Mouse (Mus musculus) liver, adult (tissue): ENCODE results near the gene Atp2a1.

Experiments
- GATA4 ChIP-seq: IDR thresholded peaks from 2 replicates; pipeline ENCODE4 v1.6.1; 2014; ENCODE audit warnings: mild to moderate bottlenecking, low read length; ENCODE audit not compliant: insufficient replicate concordance

Gene Atp2a1

GRCm38 (mm10) chr7:126463004-126463403 is at the start of gene Atp2a1:
TSS of gene Atp2a1 (minus strand) at chr7:126463108.
- no peak for TF ChIP-seq GATA4

GRCm38 (mm10) chr7:126511287-126511686 is 48.4 kb upstream of the Atp2a1 start:
- TF ChIP-seq GATA4 = no peak

- TF ChIP-seq GATA4 = no peak
Measured at GRCm38 (mm10) chr7:126507126-126507778, 44.3 kb upstream of the Atp2a1 start.

- no peak for TF ChIP-seq GATA4
Measured at GRCm38 (mm10) chr7:126504913-126505312, 42.0 kb upstream of the Atp2a1 start.

- TF ChIP-seq GATA4 = peak; percentile 58; the same call in 1 of the 2 replicates
Measured at GRCm38 (mm10) chr7:126503273-126503878, 40.5 kb upstream of the Atp2a1 start, which contains the start of gene Atxn2l. TSS of gene Atxn2l (minus strand) at chr7:126503437.

DNA sequence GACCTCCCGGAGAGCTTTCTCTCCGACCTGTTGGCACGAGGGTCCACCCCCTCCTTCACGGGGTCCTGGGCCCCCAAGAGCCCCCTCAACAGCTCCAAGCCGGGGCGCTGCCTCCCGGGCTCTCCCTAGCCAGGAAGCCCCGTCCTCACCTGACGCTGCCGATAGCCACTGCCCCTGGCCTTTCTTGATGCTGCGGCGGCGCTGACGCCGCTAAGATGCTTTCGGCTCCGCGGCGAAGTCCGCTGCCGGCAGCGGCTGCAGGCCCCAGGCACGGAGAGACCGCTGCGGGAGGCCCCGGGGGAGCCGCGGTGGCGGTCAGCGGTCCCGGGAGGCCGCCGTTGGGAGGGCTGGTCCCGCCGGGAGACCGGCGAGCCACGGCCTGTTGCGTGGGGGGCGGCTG is 39.8 kb upstream of the Atp2a1 start:
- TF ChIP-seq GATA4 = no peak

- no peak for TF ChIP-seq GATA4
Measured at GRCm38 (mm10) chr7:126502023-126502741, 39.3 kb upstream of the Atp2a1 start.

- TF ChIP-seq GATA4 = no peak
Measured at GRCm38 (mm10) chr7:126501684-126502022, 38.7 kb upstream of the Atp2a1 start.

GRCm38 (mm10) chr7:126499416-126499815 is 36.5 kb upstream of the Atp2a1 start:
- TF ChIP-seq GATA4 = no peak

DNA sequence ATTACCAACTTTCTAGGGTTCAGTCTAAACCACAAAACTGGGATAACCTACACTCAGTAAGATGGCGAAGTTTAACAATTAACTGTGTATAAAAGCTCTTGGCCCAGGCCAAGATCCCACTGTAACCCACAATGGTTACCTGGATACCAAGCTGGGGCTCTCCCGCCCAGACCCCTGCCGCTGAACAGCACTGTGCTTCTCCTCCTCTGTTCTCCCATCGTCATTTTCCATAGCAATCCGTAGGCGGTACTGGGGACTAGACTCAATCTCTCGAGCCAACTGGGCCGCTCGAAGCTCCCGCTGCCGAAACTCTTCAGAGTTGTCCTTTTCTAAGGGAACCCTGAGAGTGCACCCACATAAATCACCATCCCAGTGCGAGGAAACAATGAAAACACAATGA is 35.1 kb upstream of the Atp2a1 start:
- TF ChIP-seq GATA4 = no peak

- no peak for TF ChIP-seq GATA4
Measured at GRCm38 (mm10) chr7:126496475-126496874, 33.6 kb upstream of the Atp2a1 start.

GRCm38 (mm10) chr7:126494120-126494519 is 31.2 kb upstream of the Atp2a1 start:
- no peak for TF ChIP-seq GATA4

DNA sequence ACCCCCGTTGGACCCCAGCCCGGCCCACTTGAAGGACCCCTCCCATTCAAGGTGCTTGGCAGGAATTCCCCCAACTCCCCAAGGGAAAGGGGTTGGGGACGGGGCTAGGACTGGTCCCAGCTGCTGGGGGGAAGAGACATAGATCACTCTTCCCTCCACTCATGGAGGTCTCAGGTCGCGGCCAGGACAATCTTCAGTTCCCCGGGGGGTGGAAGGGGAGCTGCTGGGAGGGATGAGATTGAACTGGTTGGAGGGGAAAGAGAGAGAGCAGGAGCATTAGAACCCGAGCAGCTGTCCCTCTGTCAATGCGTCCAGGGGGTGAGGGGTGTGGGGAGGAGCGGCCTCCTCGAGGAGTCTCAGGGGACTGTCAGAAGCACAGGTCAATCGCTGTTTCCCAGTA is 29.1 kb upstream of the Atp2a1 start:
- no peak for TF ChIP-seq GATA4

DNA sequence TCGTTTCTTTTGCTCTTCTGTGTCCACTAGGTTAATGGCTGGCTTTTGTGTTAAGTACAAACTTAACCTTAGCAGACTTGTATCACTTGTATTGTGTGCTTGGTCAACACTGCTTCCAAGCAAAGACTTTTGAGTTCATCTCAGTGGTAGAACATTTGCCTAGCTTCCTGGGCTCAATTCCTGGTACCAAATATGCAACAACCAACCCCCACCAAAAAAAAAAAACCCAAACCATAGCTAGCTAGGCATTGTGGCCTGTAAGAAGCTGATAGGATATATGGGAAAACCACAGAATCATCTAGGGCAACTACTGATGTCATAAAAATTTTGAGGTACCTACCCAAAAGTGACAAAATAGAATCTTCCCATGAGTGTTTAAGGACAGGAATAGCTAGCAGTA is 28.1 kb upstream of the Atp2a1 start:
- no peak for TF ChIP-seq GATA4

GRCm38 (mm10) chr7:126487052-126487483 is 24.2 kb upstream of the Atp2a1 start, which contains the start of gene Tufm:
TSS of gene Tufm (plus strand) at chr7:126487361.
- TF ChIP-seq GATA4 = peak; percentile 63; the same call in 1 of the 2 replicates

- TF ChIP-seq GATA4 = peak; percentile 14; the same call in 1 of the 2 replicates
Measured at GRCm38 (mm10) chr7:126482392-126482871, 19.5 kb upstream of the Atp2a1 start.
